Mouse (Mus musculus): ENCODE measurements around the gene Iqcm. TPM values are rescaled to one million over a fixed set of nuclear protein-coding genes. Genes with fewer than 3 reads are reported as not detected.

Iqcm gene
- not detected for total RNA-seq (2023)

DNA sequence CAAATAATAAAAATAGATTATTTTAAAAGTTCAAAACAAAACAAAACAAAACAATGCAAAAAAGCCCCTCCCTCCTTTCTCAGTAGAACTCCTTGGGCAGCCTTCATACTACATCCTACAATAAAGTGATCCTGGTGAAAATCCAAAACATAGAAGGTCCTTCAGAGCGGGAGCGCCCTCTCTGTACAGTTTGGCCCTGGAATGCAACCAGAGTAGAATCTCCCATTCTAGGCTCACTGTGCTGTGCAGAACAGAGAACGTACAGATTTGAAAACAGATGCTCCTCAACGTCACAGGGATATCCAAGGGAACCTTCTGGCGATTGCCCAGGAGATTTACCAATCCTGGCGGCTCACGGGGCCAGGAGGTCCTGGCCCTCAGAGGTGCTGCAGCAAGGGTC is at the start of gene Iqcm:
Gene Iqcm, plus strand, starts transcription at position 301 of the 400 bp plus-strand sequence.

DNA sequence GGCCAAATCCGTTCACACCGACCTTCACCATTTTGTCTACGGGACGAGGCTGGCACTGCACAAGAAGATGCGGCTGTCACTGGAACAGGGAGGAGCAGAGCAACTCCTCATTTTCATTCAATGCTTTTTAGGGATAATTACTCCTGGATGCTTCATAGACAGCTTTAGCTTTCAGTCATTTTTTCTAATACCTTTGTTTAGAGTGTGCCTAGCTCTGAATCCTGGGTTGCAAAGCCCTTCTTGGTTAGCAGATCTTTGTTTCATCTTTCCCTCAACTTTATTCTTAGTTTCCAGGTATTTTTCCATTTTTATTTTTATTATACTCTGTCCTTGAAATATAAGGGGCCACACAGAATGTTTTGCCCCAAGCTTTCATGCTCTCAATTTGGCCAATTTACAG is 42.0 kb upstream of the Iqcm start, which contains the start of gene Gm10358:
Gene Gm10358, minus strand, starts transcription at position 101 of the 400 bp plus-strand sequence.

Other genes with a start within 250 kb of the Iqcm start
- not detected for gene Rasd2, start 234.8 kb upstream of the Iqcm start, total RNA-seq (2023)
- gene Gm10358, start 42.1 kb upstream of the Iqcm start, total RNA-seq (2023): not detected